Mouse (Mus musculus): ENCODE data around the gene Arih2. TPM values are rescaled to one million over a fixed set of nuclear protein-coding genes. Genes with fewer than 3 reads are reported as not detected.
A peak's percentile ranks its signal among the peaks of the same experiment; 100 is the strongest.

The Arih2 gene
- polyA plus RNA-seq, 1 experiment = 53.7 TPM

DNA sequence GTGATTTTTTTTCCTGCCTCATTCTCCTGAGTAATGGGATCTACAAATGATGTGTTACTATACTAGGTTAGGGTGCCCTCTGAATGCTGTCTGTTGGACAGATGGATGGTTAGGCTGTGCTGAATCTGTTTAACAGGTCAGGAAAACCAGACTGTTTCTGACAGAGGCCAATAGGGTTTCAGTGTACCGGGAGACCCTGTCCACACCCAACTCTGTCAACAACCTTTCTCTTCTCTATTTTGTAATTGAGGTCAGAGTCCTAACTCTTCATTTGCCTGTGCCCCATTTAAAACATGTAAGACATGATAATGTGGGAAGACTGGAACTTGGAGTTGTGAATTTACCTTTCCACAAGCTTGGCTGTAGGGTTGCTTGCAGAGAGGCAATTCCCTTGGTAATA, 40.8 kb upstream of the Arih2 start:
- WGBS = 92% methylated on average over 1 of the region's 1 CpGs
- Histone ChIP-seq H3K27me3 (ENCODE audit: control insufficient read depth, insufficient read depth, low read length) (no peaks in the 10 kb centered on the region), H3K4me1 (ENCODE audit: control insufficient read depth, insufficient read depth, low read length) (peaks cover 7% of the 10 kb centered on the region; the same call in 1 of the 2 replicates), H3K4me3 (replicated peaks; ENCODE audit: insufficient read depth, low read depth, low read length) (no peak overlapping the region), H3K27ac (ENCODE audit: insufficient read depth, low read length) (no peak overlapping the region)
- DNase-seq = no peak
- TF ChIP-seq CTCF (IDR thresholded peaks at IDR 0.05; ENCODE audit: borderline replicate concordance, insufficient read depth, low read depth, low read length) (no peak), POLR2A (IDR thresholded peaks at IDR 0.05; ENCODE audit: borderline replicate concordance, insufficient read depth, low read length) (no peak)

DNA sequence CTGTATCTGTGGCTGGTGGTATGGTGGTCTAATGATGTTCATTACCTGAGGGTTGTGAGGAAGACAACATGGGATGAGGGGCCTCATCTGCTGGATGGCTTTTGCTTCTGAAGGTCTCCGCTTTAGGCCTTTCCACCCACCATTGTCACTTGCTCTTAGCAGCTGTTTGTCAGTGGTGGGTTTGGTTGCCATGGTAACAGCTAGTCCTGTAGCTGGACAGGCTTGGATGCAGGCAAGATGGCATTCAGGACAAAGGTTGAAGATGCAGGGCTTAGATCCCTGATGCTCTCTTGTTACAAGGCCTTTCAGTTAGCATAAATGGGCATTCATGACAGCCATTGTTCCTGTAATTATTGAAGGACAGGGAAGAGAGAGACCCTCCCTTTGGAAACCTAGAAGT, 39.9 kb upstream of the Arih2 start, which contains the start of gene Prkar2a:
Gene Prkar2a (plus strand): TSS at position 209 of the 400 bp plus-strand sequence.
- DNase-seq = no peak
- H3K27me3 ChIP-seq (ENCODE audit: control insufficient read depth, insufficient read depth, low read length) = no peaks in the 10 kb centered on the region
- TF ChIP-seq POLR2A (IDR thresholded peaks at IDR 0.05; ENCODE audit: borderline replicate concordance, insufficient read depth, low read length) (no peak), CTCF (IDR thresholded peaks at IDR 0.05; ENCODE audit: borderline replicate concordance, insufficient read depth, low read depth, low read length) (no peak)
- no peak within 1 kb of the TSS for H3K4me3 ChIP-seq (replicated peaks; ENCODE audit: insufficient read depth, low read depth, low read length)
- H3K27ac ChIP-seq (ENCODE audit: insufficient read depth, low read length) = no peak within 1 kb of the TSS
- 75% methylated on average over 1 of the region's 1 CpGs for WGBS
- peaks cover 7% of the 10 kb centered on the region; the same call in 1 of the 2 replicates for H3K4me1 ChIP-seq (ENCODE audit: control insufficient read depth, insufficient read depth, low read length)

DNA sequence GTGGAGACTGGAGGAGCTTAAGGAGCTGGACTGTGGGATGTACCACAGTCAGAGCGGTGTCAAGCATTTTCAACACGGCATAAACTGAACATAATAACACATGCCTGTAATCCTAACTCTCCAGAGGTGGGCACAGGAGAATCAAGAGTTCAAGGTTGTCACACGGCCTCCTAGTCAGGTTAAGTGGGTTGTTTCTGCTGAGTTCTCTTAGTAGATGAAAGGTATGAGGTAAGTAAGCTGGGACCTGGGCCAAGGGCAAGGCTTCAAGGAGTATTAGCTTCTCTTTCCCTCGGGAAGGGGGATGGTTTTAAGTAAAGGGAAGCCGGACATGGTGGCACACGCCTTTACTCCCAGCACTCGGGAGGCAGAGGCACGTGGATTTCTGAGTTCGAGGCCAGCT, 39.3 kb upstream of the Arih2 start:
- 70% methylated on average over 9 of the region's 9 CpGs for WGBS
- TF ChIP-seq POLR2A (IDR thresholded peaks at IDR 0.05; ENCODE audit: borderline replicate concordance, insufficient read depth, low read length) (no peak), CTCF (IDR thresholded peaks at IDR 0.05; ENCODE audit: borderline replicate concordance, insufficient read depth, low read depth, low read length) (no peak)
- no peak overlapping the region for H3K4me3 ChIP-seq (replicated peaks; ENCODE audit: insufficient read depth, low read depth, low read length)

DNA sequence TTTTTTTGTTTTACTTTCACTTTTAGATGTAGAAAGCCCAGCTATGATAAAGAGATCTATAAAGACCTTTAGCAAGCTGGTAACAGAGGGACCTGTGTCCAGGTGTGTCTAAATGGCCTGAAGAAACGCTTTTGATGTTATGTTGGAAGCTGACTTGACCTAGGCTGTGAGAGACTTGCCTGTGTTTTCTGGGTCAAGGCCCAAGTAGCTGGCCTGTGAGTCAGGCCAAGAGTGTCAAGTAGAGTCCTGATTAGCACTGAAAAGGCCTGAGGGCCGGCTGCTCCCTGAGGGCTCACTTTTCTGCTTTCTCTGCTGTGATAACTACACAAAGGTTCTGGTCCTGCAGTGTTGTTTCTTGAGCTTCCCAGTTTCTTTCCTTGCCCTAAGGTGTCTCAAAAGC, 38.5 kb upstream of the Arih2 start:
- TF ChIP-seq POLR2A (IDR thresholded peaks at IDR 0.05; ENCODE audit: borderline replicate concordance, insufficient read depth, low read length) (no peak), CTCF (IDR thresholded peaks at IDR 0.05; ENCODE audit: borderline replicate concordance, insufficient read depth, low read depth, low read length) (no peak)
- whole genome bisulfite sequencing = 77% methylated on average over 2 of the region's 2 CpGs
- no peaks in the 10 kb centered on the region for H3K27me3 ChIP-seq (ENCODE audit: control insufficient read depth, insufficient read depth, low read length)
- peaks cover 7% of the 10 kb centered on the region; the same call in 1 of the 2 replicates for H3K4me1 ChIP-seq (ENCODE audit: control insufficient read depth, insufficient read depth, low read length)
- no peak overlapping the region for H3K27ac ChIP-seq (ENCODE audit: insufficient read depth, low read length)
- no peak overlapping the region for H3K4me3 ChIP-seq (replicated peaks; ENCODE audit: insufficient read depth, low read depth, low read length)
- DNase-seq = no peak

More for the DNA sequence above, 39.3 kb upstream of the Arih2 start:
- peaks cover 7% of the 10 kb centered on the region; the same call in 1 of the 2 replicates for H3K4me1 ChIP-seq (ENCODE audit: control insufficient read depth, insufficient read depth, low read length)
- H3K27ac ChIP-seq (ENCODE audit: insufficient read depth, low read length) = no peak overlapping the region
- DNase-seq = no peak
- H3K27me3 ChIP-seq (ENCODE audit: control insufficient read depth, insufficient read depth, low read length) = no peaks in the 10 kb centered on the region

DNA sequence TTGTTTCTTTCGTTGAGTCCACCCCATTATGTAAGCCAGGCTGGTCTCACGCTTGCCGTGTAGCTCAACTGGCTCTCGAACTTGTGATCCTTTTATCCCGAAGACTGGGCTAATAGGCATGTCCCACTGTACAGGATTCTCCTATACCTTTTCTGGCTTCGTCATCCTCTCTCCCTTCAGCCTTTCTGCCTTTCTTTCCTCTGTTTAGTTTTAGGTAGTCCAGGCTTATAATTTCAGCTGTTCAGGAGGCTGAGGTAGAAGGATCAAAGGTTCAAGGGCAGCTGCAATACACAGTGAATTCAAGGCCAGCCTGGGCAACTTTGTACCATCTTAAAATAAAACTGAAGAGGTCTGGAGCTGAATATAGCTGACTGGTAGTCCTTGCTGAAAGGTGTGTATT, 38.0 kb upstream of the Arih2 start:
- Histone ChIP-seq H3K27ac (ENCODE audit: insufficient read depth, low read length) (no peak overlapping the region), H3K27me3 (ENCODE audit: control insufficient read depth, insufficient read depth, low read length) (no peaks in the 10 kb centered on the region), H3K4me1 (ENCODE audit: control insufficient read depth, insufficient read depth, low read length) (peaks cover 7% of the 10 kb centered on the region; the same call in 1 of the 2 replicates), H3K4me3 (replicated peaks; ENCODE audit: insufficient read depth, low read depth, low read length) (no peak overlapping the region)
- DNase-seq = no peak
- TF ChIP-seq POLR2A (IDR thresholded peaks at IDR 0.05; ENCODE audit: borderline replicate concordance, insufficient read depth, low read length) = no peak
- no peak for TF ChIP-seq CTCF (IDR thresholded peaks at IDR 0.05; ENCODE audit: borderline replicate concordance, insufficient read depth, low read depth, low read length)
- WGBS = 76% methylated on average over 6 of the region's 6 CpGs

DNA sequence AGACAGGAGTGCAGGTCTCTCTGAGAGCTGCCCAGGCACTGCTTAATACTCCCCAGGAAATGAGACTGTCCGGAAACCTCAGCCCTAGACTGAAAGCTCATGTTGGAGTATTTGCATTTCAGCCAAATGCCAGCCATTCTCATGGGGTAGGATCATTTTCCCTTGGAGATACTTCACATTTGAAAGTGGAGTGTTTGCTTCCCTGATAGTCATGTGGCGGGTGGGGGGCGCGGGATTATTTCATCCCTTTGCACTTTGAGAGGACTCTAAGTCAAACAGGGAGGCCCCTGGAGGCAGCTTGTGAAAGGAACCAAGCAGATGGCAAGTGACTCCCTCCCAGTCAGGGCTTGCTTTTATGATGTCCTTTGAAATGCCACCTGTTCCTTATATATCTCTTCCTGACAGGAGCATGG, 37.3 kb upstream of the Arih2 start:
- DNase-seq = peak; percentile 19 to 29
- Histone ChIP-seq H3K27ac (ENCODE audit: insufficient read depth, low read length) (no peak overlapping the region), H3K4me3 (replicated peaks; ENCODE audit: insufficient read depth, low read depth, low read length) (no peak overlapping the region), H3K4me1 (ENCODE audit: control insufficient read depth, insufficient read depth, low read length) (peaks cover 7% of the 10 kb centered on the region; the same call in 1 of the 2 replicates), H3K27me3 (ENCODE audit: control insufficient read depth, insufficient read depth, low read length) (no peaks in the 10 kb centered on the region)
- WGBS = 27% methylated on average over 4 of the region's 4 CpGs
- TF ChIP-seq POLR2A (IDR thresholded peaks at IDR 0.05; ENCODE audit: borderline replicate concordance, insufficient read depth, low read length) (no peak), CTCF (IDR thresholded peaks at IDR 0.05; ENCODE audit: borderline replicate concordance, insufficient read depth, low read depth, low read length) (no peak)

DNA sequence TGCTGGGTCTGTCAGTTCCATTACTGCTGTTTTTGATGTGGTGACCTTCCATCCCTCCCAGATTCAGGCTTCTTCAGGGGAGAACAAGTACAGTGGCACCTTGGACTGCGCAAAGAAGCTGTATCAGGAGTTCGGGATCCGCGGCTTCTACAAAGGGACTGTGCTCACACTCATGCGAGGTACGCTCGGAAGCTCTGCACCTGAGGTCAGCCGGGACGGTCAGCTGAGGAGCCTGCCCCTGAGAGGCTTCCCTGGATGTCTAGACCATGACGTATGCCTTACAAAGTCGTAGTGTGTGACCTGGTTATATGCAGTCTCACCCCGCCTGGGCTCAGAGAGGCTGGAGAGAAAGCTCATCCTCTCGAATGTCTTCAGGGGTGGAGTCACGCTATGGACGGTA, 30.8 kb upstream of the Arih2 start:
- WGBS = 92% methylated on average over 15 of the region's 15 CpGs
- Histone ChIP-seq H3K4me3 (replicated peaks; ENCODE audit: insufficient read depth, low read depth, low read length) (no peak overlapping the region), H3K27me3 (ENCODE audit: control insufficient read depth, insufficient read depth, low read length) (no peaks in the 10 kb centered on the region), H3K27ac (ENCODE audit: insufficient read depth, low read length) (no peak overlapping the region), H3K4me1 (ENCODE audit: control insufficient read depth, insufficient read depth, low read length) (no peaks in the 10 kb centered on the region)
- no peak for TF ChIP-seq POLR2A (IDR thresholded peaks at IDR 0.05; ENCODE audit: borderline replicate concordance, insufficient read depth, low read length)
- TF ChIP-seq CTCF (IDR thresholded peaks at IDR 0.05; ENCODE audit: borderline replicate concordance, insufficient read depth, low read depth, low read length) = no peak
- DNase-seq = no peak

DNA sequence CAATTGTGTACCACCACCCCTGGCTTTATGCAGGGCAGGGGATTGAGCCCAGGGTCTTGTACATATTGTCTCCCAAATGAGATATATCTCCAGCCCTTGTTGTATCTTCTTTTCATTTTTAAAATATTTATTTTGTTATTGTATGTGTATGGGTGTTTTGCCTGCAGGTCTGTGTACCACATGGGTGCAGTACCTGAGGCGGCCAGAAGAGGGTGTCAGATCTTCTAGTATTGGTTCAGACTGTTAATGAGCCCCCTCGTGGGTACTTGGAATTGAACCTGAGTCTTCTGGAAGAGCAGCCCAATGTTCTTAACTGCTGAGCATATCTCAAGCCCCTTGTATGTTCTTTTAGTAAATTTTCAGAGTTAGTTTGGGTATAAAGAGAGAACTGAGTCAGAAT, 24.0 kb upstream of the Arih2 start:
- Histone ChIP-seq H3K4me1 (ENCODE audit: control insufficient read depth, insufficient read depth, low read length) (no peaks in the 10 kb centered on the region), H3K27ac (ENCODE audit: insufficient read depth, low read length) (no peak overlapping the region), H3K27me3 (ENCODE audit: control insufficient read depth, insufficient read depth, low read length) (no peaks in the 10 kb centered on the region; the same call in 1 of the 2 replicates), H3K4me3 (replicated peaks; ENCODE audit: insufficient read depth, low read depth, low read length) (no peak overlapping the region)
- DNase-seq = no peak
- no peak for TF ChIP-seq POLR2A (IDR thresholded peaks at IDR 0.05; ENCODE audit: borderline replicate concordance, insufficient read depth, low read length)
- no peak; the same call in 1 of the 2 replicates for TF ChIP-seq CTCF (IDR thresholded peaks at IDR 0.05; ENCODE audit: borderline replicate concordance, insufficient read depth, low read depth, low read length)
- 50% methylated on average over 2 of the region's 2 CpGs for WGBS

Data from cerebellum, adult 2 months (tissue).